Mouse (Mus musculus) olfactory bulb, adult 2 months (tissue): ENCODE data around the gene Rps5. TPM values are rescaled to one million over a fixed set of nuclear protein-coding genes. Genes with fewer than 3 reads are reported as not detected.
A peak's percentile ranks its signal among the peaks of the same experiment; 100 is the strongest.

ENCODE experiments used
- H3K27ac ChIP-seq: fragments of 200-500 bp; 2 replicates; pipeline ENCODE4 v1.5.1; 2012; ENCODE audit warnings: low read depth, low read length; ENCODE audit not compliant: insufficient read depth
- H3K4me1 ChIP-seq: fragments of 200-500 bp; 2 replicates; pipeline ENCODE4 v1.6.1; 2012; ENCODE audit warnings: low read length; ENCODE audit not compliant: control insufficient read depth, insufficient read depth
- H3K4me3 ChIP-seq: fragments of 200-500 bp; 2 replicates; pipeline ENCODE4 v1.5.1; 2012; ENCODE audit warnings: mild to moderate bottlenecking, low read depth, low read length, moderate library complexity; ENCODE audit not compliant: insufficient read depth
- CTCF ChIP-seq: fragments of 200-500 bp; IDR thresholded peaks from 2 replicates; pipeline ENCODE4 v1.5.1; 2012; ENCODE audit warnings: low read depth, mild to moderate bottlenecking, low read length, moderate library complexity; ENCODE audit not compliant: insufficient read depth
- POLR2A ChIP-seq: fragments of 200-500 bp; IDR thresholded peaks from 2 replicates; pipeline ENCODE4 v1.6.1; 2012; ENCODE audit warnings: mild to moderate bottlenecking, low read depth, low read length, moderate library complexity; ENCODE audit not compliant: insufficient read depth
- WGBS: fragments of 180-500 bp; shearing (Covaris S2); methylation state at CpG from one replicate; pipeline ENCODE4 v1.1.7; 2018; 5-methylcytosine and 5-hydroxymethylcytosine counted together
- polyA plus RNA-seq: library from polyadenylated mRNA; stranded (reverse); fragments of >200 nt; gene quantifications from 2 replicates; pipeline ENCODE4 v1.2.4, GENCODE M21; 2012; ENCODE audit warnings: low replicate concordance; ENCODE audit not compliant: missing spikeins, insufficient read depth, insufficient read length

The Rps5 gene
- polyA plus RNA-seq, 1 experiment = not detected

- Histone ChIP-seq H3K4me3 (no peak overlapping the region), H3K27ac (no peak overlapping the region), H3K4me1 (no peaks in the 10 kb centered on the region)
- no peak for TF ChIP-seq POLR2A
- TF ChIP-seq CTCF = no peak
These were observed 21.4 kb downstream of the Rps5 start for GRCm38 (mm10) chr7:12943488-12943887.

DNA sequence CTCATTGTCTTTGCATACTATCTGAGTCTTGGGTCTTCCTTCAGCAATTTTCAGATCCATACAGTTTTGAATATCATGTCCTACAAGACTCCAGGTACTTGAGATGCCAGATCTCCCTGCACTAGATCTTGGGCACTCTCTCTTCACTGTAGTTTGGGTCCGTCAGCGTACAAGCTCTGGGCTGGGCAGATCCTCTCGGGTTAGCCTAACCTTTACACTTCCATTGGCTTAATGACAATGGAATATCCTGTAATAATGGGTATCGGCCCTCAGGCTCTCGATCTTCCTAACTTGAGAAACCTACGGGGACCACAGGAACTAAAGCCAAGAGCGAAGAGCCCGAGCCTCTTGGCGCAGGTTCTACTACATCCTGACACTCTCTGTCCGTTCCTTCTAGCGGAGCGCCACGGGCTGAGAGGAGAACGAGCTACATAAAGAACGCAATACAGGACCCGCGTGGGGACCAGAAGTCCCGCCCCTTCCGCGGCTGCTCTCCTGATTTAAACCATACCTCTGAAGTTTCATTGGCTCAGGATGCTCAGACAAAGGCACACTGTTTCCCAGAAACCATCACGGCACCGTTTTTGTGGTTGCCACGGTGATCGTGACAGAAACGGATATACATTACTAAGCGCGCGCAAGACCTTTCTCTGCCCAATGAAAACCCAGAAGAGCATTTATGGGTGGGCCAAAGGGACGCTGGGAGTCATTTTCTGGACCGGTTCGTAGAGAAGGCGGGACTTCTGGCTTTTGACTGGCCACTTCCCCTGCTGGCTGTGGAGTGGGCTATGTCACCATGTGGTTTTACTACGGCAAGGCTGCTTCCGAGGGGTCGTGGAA is 27.2 kb downstream of the Rps5 start:
- WGBS = 4% methylated on average over 35 of the region's 35 CpGs
- TF ChIP-seq CTCF = no peak
- TF ChIP-seq POLR2A = peak; percentile 57
- H3K4me1 ChIP-seq = 0 out of 2 replicates have a peak, but pooled peaks cover 2% of the 10 kb centered on the region
- peak overlapping the region; percentile 78 for H3K4me3 ChIP-seq
- peak overlapping the region; percentile 83 for H3K27ac ChIP-seq

- H3K27ac ChIP-seq = peak overlapping the region; percentile 83
- no peak for TF ChIP-seq POLR2A
- 5% methylated on average over 16 of the region's 16 CpGs for WGBS
- H3K4me1 ChIP-seq = 0 out of 2 replicates have a peak, but pooled peaks cover 2% of the 10 kb centered on the region
- H3K4me3 ChIP-seq = peak overlapping the region; percentile 78
These were observed 27.8 kb downstream of the Rps5 start for GRCm38 (mm10) chr7:12949872-12950229.

DNA sequence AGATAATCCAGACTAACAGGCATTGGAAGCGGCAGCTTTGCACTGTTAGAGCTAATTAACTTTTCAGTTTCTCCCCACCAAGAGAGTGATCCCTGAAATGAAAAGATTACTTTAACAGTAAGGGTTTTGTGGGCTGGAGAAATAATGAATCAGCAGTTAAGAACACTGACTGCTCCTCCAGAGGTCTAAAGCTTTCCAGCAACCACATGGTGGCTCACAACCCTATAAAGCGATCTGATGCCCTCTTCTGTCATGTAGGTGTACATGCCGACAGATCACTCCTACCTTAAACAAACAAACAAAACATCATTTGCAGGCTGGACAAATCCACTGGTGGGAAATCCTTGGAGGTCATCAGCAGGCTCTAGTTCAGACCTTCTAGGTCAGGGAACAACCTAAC is 32.8 kb downstream of the Rps5 start:
- TF ChIP-seq POLR2A = no peak
- WGBS = 28% methylated on average over 3 of the region's 3 CpGs
- H3K4me1 ChIP-seq = 0 out of 2 replicates have a peak, but pooled peaks cover 2% of the 10 kb centered on the region
- H3K27ac ChIP-seq = no peak overlapping the region
- H3K4me3 ChIP-seq = no peak overlapping the region

GRCm38 (mm10) chr7:12957511-12957910 is 35.4 kb downstream of the Rps5 start:
- Histone ChIP-seq H3K27ac (no peak overlapping the region), H3K4me1 (no peaks in the 10 kb centered on the region), H3K4me3 (no peak overlapping the region)
- WGBS = 71% methylated on average over 5 of the region's 5 CpGs
- no peak for TF ChIP-seq CTCF
- TF ChIP-seq POLR2A = no peak

GRCm38 (mm10) chr7:12958948-12959347 is 36.9 kb downstream of the Rps5 start:
- TF ChIP-seq CTCF (no peak), POLR2A (no peak)
- WGBS = 82% methylated on average over 4 of the region's 4 CpGs
- Histone ChIP-seq H3K4me3 (no peak overlapping the region), H3K4me1 (no peaks in the 10 kb centered on the region), H3K27ac (no peak overlapping the region)

DNA sequence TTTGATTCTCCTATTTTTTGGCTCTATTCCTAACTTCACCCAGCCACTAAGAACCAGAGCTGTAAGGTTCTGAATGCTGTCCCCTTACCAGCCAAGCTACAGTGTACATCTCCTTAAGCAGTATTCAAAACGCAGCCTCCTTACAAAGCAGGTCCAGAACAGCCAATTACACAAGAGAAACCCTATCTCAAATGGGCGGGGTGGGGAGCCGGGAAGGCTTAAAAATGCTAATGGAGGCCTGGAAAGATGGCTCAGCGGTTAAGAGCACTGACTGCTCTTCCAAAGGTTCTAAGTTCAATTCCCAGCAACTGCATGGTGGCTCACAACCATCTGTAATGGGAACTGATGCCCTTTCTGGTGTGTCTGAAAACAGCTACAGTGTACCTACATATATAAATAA is 37.6 kb downstream of the Rps5 start:
- WGBS = 27% methylated on average over 4 of the region's 4 CpGs
- H3K4me3 ChIP-seq = no peak overlapping the region
- TF ChIP-seq CTCF = no peak
- no peak for TF ChIP-seq POLR2A
- no peak overlapping the region for H3K27ac ChIP-seq
- no peaks in the 10 kb centered on the region for H3K4me1 ChIP-seq

GRCm38 (mm10) chr7:12961511-12962141 is 39.5 kb downstream of the Rps5 start:
- Histone ChIP-seq H3K27ac (peak overlapping the region; percentile 90), H3K4me1 (peaks cover 4% of the 10 kb centered on the region; the same call in 1 of the 2 replicates), H3K4me3 (peak overlapping the region; percentile 68)
- TF ChIP-seq CTCF (no peak), POLR2A (peak; percentile 37; the same call in 1 of the 2 replicates)
- 2% methylated on average over 29 of the region's 29 CpGs for WGBS

- H3K4me3 ChIP-seq = peak within 1 kb of the TSS; percentile 70
- peak within 1 kb of the TSS; percentile 59 for H3K27ac ChIP-seq
- TF ChIP-seq CTCF (peak; percentile 9; the same call in 1 of the 2 replicates), POLR2A (peak; percentile 39)
- peaks cover 4% of the 10 kb centered on the region; the same call in 1 of the 2 replicates for H3K4me1 ChIP-seq
- under 1% methylated on average over 23 of the region's 23 CpGs for WGBS
These were observed 43.6 kb downstream of the Rps5 start, which contains the start of gene Zfp324 for GRCm38 (mm10) chr7:12965678-12966091. Gene Zfp324 (plus strand): TSS chr7:12965838.
